Mouse (Mus musculus) c-Kit-positive CD71-positive TER-119-positive erythroid progenitor cells, embryonic 14.5 days (primary cell): ENCODE measurements around the gene Cyp46a1.

ENCODE experiments used
- DNase-seq: peaks from one replicate; pipeline ENCODE4 v3.0.0-alpha.2; 2013; ENCODE audit warnings: low spot score

Gene Cyp46a1

GRCm38 (mm10) chr12:108311741-108312290 is 22.4 kb upstream of the Cyp46a1 start:
- DNase-seq = no peak

- no peak for DNase-seq
These were observed 21.7 kb upstream of the Cyp46a1 start for GRCm38 (mm10) chr12:108312432-108312851.

- no peak for DNase-seq
These were observed 20.9 kb upstream of the Cyp46a1 start for GRCm38 (mm10) chr12:108313244-108313772.

- DNase-seq = no peak
These were observed 18.4 kb upstream of the Cyp46a1 start for GRCm38 (mm10) chr12:108315818-108316217.

- DNase-seq = no peak
These were observed 17.5 kb upstream of the Cyp46a1 start for GRCm38 (mm10) chr12:108316655-108317054.

- DNase-seq = no peak
These were observed 16.9 kb upstream of the Cyp46a1 start for GRCm38 (mm10) chr12:108317201-108317738.

- no peak for DNase-seq
These were observed 16.3 kb upstream of the Cyp46a1 start for GRCm38 (mm10) chr12:108317826-108318430.

GRCm38 (mm10) chr12:108318499-108318898 is 15.7 kb upstream of the Cyp46a1 start:
- DNase-seq = no peak

- DNase-seq = no peak
These were observed 14.1 kb upstream of the Cyp46a1 start for GRCm38 (mm10) chr12:108320096-108320495.

- no peak for DNase-seq
These were observed 7.8 kb upstream of the Cyp46a1 start for GRCm38 (mm10) chr12:108326401-108326800.

- DNase-seq = no peak
These were observed 6.2 kb upstream of the Cyp46a1 start for GRCm38 (mm10) chr12:108327889-108328491.

GRCm38 (mm10) chr12:108333056-108333455 is 1.1 kb upstream of the Cyp46a1 start:
- peak; percentile 40 for DNase-seq

- DNase-seq = no peak
These were observed 699 bp upstream of the Cyp46a1 start for GRCm38 (mm10) chr12:108333481-108333882.

- no peak for DNase-seq
These were observed 348 bp downstream of the Cyp46a1 start for GRCm38 (mm10) chr12:108334529-108334928.

- DNase-seq = no peak
These were observed 4.5 kb downstream of the Cyp46a1 start for GRCm38 (mm10) chr12:108338572-108339190.

GRCm38 (mm10) chr12:108348151-108348550 is 14.0 kb downstream of the Cyp46a1 start:
- DNase-seq = no peak

- no peak for DNase-seq
These were observed 14.8 kb downstream of the Cyp46a1 start for GRCm38 (mm10) chr12:108349026-108349425.

- DNase-seq = no peak
These were observed 16.8 kb downstream of the Cyp46a1 start for GRCm38 (mm10) chr12:108350931-108351330.

- DNase-seq = no peak
These were observed 18.4 kb downstream of the Cyp46a1 start for GRCm38 (mm10) chr12:108352371-108353136.

- no peak for DNase-seq
These were observed 20.1 kb downstream of the Cyp46a1 start for GRCm38 (mm10) chr12:108354284-108354683.

- no peak for DNase-seq
These were observed 21.1 kb downstream of the Cyp46a1 start for GRCm38 (mm10) chr12:108355271-108355670.

GRCm38 (mm10) chr12:108355986-108356385 is 21.8 kb downstream of the Cyp46a1 start:
- DNase-seq = no peak
